Mouse (Mus musculus) lung, adult 2 months (tissue): ENCODE results near the gene Fam169b.

Experiments
- CTCF ChIP-seq: fragments of 200-500 bp; IDR thresholded peaks from 2 replicates; pipeline ENCODE4 v1.5.1; 2011; ENCODE audit warnings: mild to moderate bottlenecking, low read length, control low read depth; ENCODE audit not compliant: insufficient read depth
- POLR2A ChIP-seq: fragments of 200-500 bp; IDR thresholded peaks from 2 replicates; pipeline ENCODE4 v1.6.1; 2011; ENCODE audit warnings: low read depth, mild to moderate bottlenecking, control low read depth, low read length, borderline replicate concordance; ENCODE audit errors: extremely low read depth

GRCm38 (mm10) chr7:68273515-68273914 lies at the start of gene Fam169b:
- TF ChIP-seq CTCF (no peak), POLR2A (no peak)
